Mouse (Mus musculus) C2C12 (cell line): ENCODE measurements around the gene Ppme1.

Experiments
- CTCF ChIP-seq: IDR thresholded peaks from one replicate; pipeline ENCODE4 v1.5.1; 2011; ENCODE audit not compliant: control insufficient read depth, insufficient read depth, insufficient read length
- USF1 ChIP-seq: IDR thresholded peaks from one replicate; pipeline ENCODE4 v1.6.1; 2011; ENCODE audit warnings: low read depth, mild to moderate bottlenecking, control low read depth, moderate library complexity

DNA sequence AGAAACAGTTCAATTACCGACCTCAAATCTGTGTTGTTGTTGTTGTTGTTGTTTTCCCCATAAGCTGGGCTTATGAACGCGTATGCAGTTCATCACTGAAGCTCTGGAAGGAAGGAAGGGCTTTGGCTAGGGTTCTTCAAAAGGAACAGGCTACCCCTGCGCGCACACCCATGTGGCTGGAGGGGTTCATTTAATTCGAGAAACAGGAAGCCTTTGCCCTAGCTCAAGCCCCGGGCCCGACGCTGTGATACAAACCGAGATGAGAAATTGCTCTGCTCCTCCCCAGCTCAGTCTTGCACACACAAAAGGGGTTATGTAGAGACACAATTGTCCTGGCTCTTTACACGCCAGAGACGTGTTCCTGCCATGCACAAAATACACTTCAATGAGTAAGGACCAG, 61.8 kb downstream of the Ppme1 start:
- TF ChIP-seq CTCF (no peak), USF1 (no peak)
